Mouse (Mus musculus) ES-Bruce4 (cell line): ENCODE measurements at regions not wholly inside any gene's neighbourhood (a gene's known extent, or its start where the extent isn't known, plus 50 kb on each side); places are given as distances from the start of the nearest gene placed in this dataset.

Source experiments
- CTCF ChIP-seq: IDR thresholded peaks from one replicate; pipeline ENCODE4 v1.8.1; 2011; ENCODE audit warnings: low read depth, low read length
- EP300 ChIP-seq: IDR thresholded peaks from 2 replicates; pipeline ENCODE4 v1.6.1; 2011; ENCODE audit warnings: low read depth, low read length; ENCODE audit not compliant: insufficient read depth
- POLR2A ChIP-seq: IDR thresholded peaks from one replicate; pipeline ENCODE4 v1.8.1; 2011; ENCODE audit warnings: low read length; ENCODE audit not compliant: insufficient read depth

GRCm38 (mm10) chr9:91123208-91123607 is 239.0 kb upstream of the Zic4 start:
- no peak for TF ChIP-seq CTCF
- TF ChIP-seq POLR2A, result no peak
- TF ChIP-seq EP300, result no peak
